Mouse (Mus musculus) lung, adult 2 months (tissue): Measurements from ENCODE around the gene Ppdpf. TPM values are rescaled to one million over a fixed set of nuclear protein-coding genes. Genes with fewer than 3 reads are reported as not detected.

Source experiments
- DNase-seq: peaks from one replicate; pipeline ENCODE4 v3.0.0; 2022
- H3K4me1 ChIP-seq: fragments of 200-500 bp; 2 replicates; pipeline ENCODE4 v1.6.1; 2011; ENCODE audit warnings: low read length; ENCODE audit not compliant: control insufficient read depth, insufficient read depth
- H3K4me3 ChIP-seq: fragments of 200-500 bp; replicated peaks from 2 replicates; pipeline ENCODE3; 2011; ENCODE audit warnings: low read depth, mild to moderate bottlenecking, control low read depth, low read length; ENCODE audit errors: extremely low read depth
- CTCF ChIP-seq: fragments of 200-500 bp; IDR thresholded peaks from 2 replicates; pipeline ENCODE4 v1.5.1; 2011; ENCODE audit warnings: mild to moderate bottlenecking, low read length, control low read depth; ENCODE audit not compliant: insufficient read depth
- POLR2A ChIP-seq: fragments of 200-500 bp; IDR thresholded peaks from 2 replicates; pipeline ENCODE4 v1.6.1; 2011; ENCODE audit warnings: low read depth, mild to moderate bottlenecking, control low read depth, low read length, borderline replicate concordance; ENCODE audit errors: extremely low read depth
- WGBS: fragments of 180-500 bp; shearing (Covaris S2); methylation state at CpG from one replicate; pipeline ENCODE4 v1.1.7; 2018; 5-methylcytosine and 5-hydroxymethylcytosine counted together
- polyA plus RNA-seq: library from polyadenylated mRNA; depleted of rRNA; stranded (reverse); fragments of >200 nt; gene quantifications from 2 replicates; pipeline ENCODE4 v1.2.3, GENCODE M21; 2012

Gene Ppdpf
- polyA plus RNA-seq, 1 experiment, result 145 TPM

GRCm38 (mm10) chr2:181152701-181153100 is 34.3 kb upstream of the Ppdpf start:
- TF ChIP-seq CTCF (no peak), POLR2A (no peak)
- WGBS, result 91% methylated on average over 17 of the region's 17 CpGs
- no peak for DNase-seq
- Histone ChIP-seq H3K4me1 (peaks cover 4% of the 10 kb centered on the region), H3K4me3 (no peak overlapping the region)

GRCm38 (mm10) chr2:181153131-181153530 is 33.9 kb upstream of the Ppdpf start:
- no peak for TF ChIP-seq POLR2A
- no peak for TF ChIP-seq CTCF
- WGBS, result 74% methylated on average over 1 of the region's 1 CpGs
- no peak for DNase-seq
- H3K4me1 ChIP-seq, result peaks cover 4% of the 10 kb centered on the region; the same call in 1 of the 2 replicates
- no peak overlapping the region for H3K4me3 ChIP-seq

GRCm38 (mm10) chr2:181153837-181154236 is 33.2 kb upstream of the Ppdpf start:
- TF ChIP-seq POLR2A, result no peak
- TF ChIP-seq CTCF, result peak; percentile 17; the same call in 1 of the 2 replicates
- no peaks in the 10 kb centered on the region for H3K4me1 ChIP-seq
- no peak overlapping the region for H3K4me3 ChIP-seq
- 4% methylated on average over 1 of the region's 1 CpGs for WGBS
- no peak for DNase-seq

- H3K4me1 ChIP-seq, result no peaks in the 10 kb centered on the region
- WGBS, result 82% methylated on average over 3 of the region's 3 CpGs
- DNase-seq, result no peak
- TF ChIP-seq POLR2A, result no peak
- H3K4me3 ChIP-seq, result no peak overlapping the region
Observed at GRCm38 (mm10) chr2:181154361-181154760, 32.7 kb upstream of the Ppdpf start.

- H3K4me3 ChIP-seq, result no peak overlapping the region
- TF ChIP-seq POLR2A, result no peak
- no peak for TF ChIP-seq CTCF
- no peak for DNase-seq
- H3K4me1 ChIP-seq, result no peaks in the 10 kb centered on the region
- 70% methylated on average over 8 of the region's 8 CpGs for whole genome bisulfite sequencing
Observed at GRCm38 (mm10) chr2:181154831-181155415, 32.1 kb upstream of the Ppdpf start.

- Histone ChIP-seq H3K4me1 (no peaks in the 10 kb centered on the region), H3K4me3 (no peak overlapping the region)
- 68% methylated on average over 4 of the region's 4 CpGs for WGBS
- TF ChIP-seq POLR2A, result no peak
- no peak for TF ChIP-seq CTCF
- no peak for DNase-seq
Observed at GRCm38 (mm10) chr2:181155801-181156200, 31.2 kb upstream of the Ppdpf start.

- Histone ChIP-seq H3K4me1 (no peaks in the 10 kb centered on the region), H3K4me3 (no peak within 1 kb of the TSS)
- TF ChIP-seq POLR2A (no peak), CTCF (no peak)
- WGBS, result 7% methylated on average over 55 of the region's 55 CpGs
- DNase-seq, result no peak
Observed at GRCm38 (mm10) chr2:181156248-181157121, 30.6 kb upstream of the Ppdpf start, which contains the start of gene Eef1a2. Gene Eef1a2 (minus strand): TSS chr2:181157014.

GRCm38 (mm10) chr2:181157180-181157579 is 29.9 kb upstream of the Ppdpf start:
- DNase-seq, result no peak
- Histone ChIP-seq H3K4me3 (no peak overlapping the region), H3K4me1 (no peaks in the 10 kb centered on the region)
- 83% methylated on average over 4 of the region's 4 CpGs for WGBS
- TF ChIP-seq CTCF (no peak), POLR2A (no peak)

GRCm38 (mm10) chr2:181157716-181158302 is 29.2 kb upstream of the Ppdpf start:
- Histone ChIP-seq H3K4me3 (no peak overlapping the region), H3K4me1 (no peaks in the 10 kb centered on the region)
- DNase-seq, result no peak
- 66% methylated on average over 6 of the region's 6 CpGs for WGBS
- TF ChIP-seq POLR2A, result no peak
- no peak for TF ChIP-seq CTCF

GRCm38 (mm10) chr2:181158471-181158870 is 28.6 kb upstream of the Ppdpf start:
- Histone ChIP-seq H3K4me3 (no peak overlapping the region), H3K4me1 (no peaks in the 10 kb centered on the region)
- WGBS, result 81% methylated on average over 2 of the region's 2 CpGs
- no peak for DNase-seq
- no peak for TF ChIP-seq CTCF
- TF ChIP-seq POLR2A, result no peak
